Mouse (Mus musculus): ENCODE results near the gene Ucp3. TPM values are rescaled to one million over a fixed set of nuclear protein-coding genes. Genes with fewer than 3 reads are reported as not detected.
"Not testable (repeated sequence)": the region's sequence is repeated elsewhere in the genome, so short reads cannot be mapped to it uniquely, and the experiment has no call there.

Ucp3 gene
- total RNA-seq, 2 experiments from 2014 or later, result 2.0 to 2.5 TPM

GRCm38 (mm10) chr7:100470796-100471406 lies 1.9 kb upstream of the Ucp3 start:
- no peak for DNase-seq (ENCODE audit: extremely low spot score in 1 of 2, low spot score in 1 of 2)

- DNase-seq (ENCODE audit: extremely low spot score in 1 of 2, low spot score in 1 of 2), result no peak
These were observed 1.4 kb upstream of the Ucp3 start for GRCm38 (mm10) chr7:100471407-100471797.

DNA sequence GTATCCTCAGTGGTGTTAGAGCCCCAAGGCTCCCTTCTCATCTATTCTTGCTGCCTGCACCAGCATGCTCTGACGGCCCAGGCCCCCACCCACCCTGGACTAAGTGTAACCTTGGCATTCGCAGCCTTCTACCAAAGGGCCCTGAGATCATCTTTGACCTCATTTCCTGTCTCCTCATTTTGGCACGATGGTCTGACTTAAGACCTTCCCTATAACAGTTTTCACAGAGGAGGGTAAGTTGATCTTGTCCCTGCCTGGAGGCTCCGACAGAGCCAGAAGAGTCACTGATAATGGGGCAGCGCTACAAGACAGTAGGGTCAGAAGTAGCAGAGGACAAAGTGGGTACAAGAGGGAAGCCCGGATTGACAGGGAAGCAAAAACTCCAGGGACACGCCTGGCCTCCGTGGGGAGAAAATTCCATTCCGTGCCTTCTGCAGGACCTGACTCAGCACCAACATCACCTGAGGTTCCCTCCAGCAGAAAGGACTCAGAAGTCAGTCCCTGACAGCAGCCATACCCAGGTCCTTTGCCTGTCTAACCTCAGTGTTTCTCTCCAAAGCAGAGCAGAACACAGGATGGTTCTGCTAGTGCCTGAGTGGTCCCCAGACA lies 1.2 kb downstream of the Ucp3 start:
- DNase-seq (ENCODE audit: extremely low spot score in 1 of 2, low spot score in 1 of 2), result no peak

- no peak for DNase-seq (ENCODE audit: extremely low spot score in 1 of 2, low spot score in 1 of 2)
These were observed 1.9 kb downstream of the Ucp3 start for GRCm38 (mm10) chr7:100474680-100475079.

DNA sequence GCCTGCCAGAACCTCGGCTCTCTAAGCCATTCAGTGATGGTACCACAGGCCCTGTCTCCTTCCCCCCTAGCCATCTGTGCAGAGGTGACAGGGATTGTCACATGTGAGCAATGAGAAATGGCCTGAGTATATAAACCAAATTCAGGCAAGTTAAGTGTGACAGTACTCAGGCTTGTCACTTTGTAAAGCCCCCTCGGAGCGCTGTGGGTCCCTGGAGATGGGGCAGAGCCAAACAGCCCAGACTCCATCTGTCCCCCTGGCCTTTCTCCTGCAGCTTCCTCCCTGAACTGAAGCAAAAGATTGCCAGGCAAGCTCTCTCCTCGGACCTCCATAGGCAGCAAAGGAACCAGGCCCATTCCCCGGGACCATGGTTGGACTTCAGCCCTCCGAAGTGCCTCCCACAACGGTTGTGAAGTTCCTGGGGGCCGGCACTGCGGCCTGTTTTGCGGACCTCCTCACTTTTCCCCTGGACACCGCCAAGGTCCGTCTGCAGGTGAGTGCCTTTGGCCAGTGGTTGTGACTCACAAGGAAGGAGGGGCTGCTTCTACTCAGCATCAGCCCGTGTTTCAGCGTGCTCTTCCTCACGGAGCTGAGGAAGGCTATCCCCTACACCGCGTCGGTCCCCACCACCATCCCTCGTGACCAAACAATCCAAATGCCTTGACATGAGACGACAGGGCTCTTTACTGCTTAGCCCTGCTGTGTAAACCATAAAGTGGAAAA lies 6.5 kb downstream of the Ucp3 start:
- no peak for DNase-seq (ENCODE audit: extremely low spot score in 1 of 2, low spot score in 1 of 2)

DNA sequence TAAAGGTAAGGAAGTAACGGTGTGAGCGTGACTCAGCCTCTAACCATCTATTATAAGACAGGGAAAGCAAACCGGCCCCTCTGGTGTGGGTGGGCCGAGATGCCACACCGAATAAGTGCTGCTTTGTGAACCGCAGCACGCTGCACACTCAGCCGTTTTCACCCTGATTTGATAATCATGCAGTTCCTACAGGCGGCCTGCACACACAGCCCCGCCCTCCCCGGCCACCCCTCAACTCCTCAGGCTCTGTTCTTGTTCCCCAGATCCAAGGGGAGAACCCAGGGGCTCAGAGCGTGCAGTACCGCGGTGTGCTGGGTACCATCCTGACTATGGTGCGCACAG lies 7.0 kb downstream of the Ucp3 start:
- no peak for DNase-seq (ENCODE audit: extremely low spot score in 1 of 2, low spot score in 1 of 2)

GRCm38 (mm10) chr7:100480175-100480574 lies 7.4 kb downstream of the Ucp3 start:
- no peak for DNase-seq (ENCODE audit: extremely low spot score in 1 of 2, low spot score in 1 of 2)

DNA sequence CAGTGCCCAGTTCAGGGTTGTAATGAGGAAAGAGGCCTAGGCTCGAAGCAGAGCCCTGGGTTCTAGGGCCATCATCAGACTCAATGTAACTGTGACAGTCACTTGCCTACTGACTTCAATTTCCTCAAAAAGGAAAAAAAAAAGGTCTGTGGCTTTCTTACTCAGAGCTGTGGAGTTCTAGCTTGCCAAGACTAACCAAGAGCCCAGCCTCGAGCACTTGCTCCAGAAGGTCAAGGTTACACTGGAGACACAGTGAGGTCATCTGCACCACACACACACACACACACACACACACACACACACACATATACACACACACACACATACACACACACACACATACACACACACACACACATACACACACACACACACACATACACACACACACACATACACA lies 9.3 kb downstream of the Ucp3 start:
- not testable (repeated sequence) for DNase-seq (ENCODE audit: extremely low spot score in 1 of 2, low spot score in 1 of 2)

- DNase-seq (ENCODE audit: extremely low spot score in 1 of 2, low spot score in 1 of 2), result no peak
These were observed 11.7 kb downstream of the Ucp3 start for GRCm38 (mm10) chr7:100484493-100484892.

- DNase-seq (ENCODE audit: extremely low spot score in 1 of 2, low spot score in 1 of 2), result no peak
These were observed 14.5 kb downstream of the Ucp3 start for GRCm38 (mm10) chr7:100487301-100487700.

DNA sequence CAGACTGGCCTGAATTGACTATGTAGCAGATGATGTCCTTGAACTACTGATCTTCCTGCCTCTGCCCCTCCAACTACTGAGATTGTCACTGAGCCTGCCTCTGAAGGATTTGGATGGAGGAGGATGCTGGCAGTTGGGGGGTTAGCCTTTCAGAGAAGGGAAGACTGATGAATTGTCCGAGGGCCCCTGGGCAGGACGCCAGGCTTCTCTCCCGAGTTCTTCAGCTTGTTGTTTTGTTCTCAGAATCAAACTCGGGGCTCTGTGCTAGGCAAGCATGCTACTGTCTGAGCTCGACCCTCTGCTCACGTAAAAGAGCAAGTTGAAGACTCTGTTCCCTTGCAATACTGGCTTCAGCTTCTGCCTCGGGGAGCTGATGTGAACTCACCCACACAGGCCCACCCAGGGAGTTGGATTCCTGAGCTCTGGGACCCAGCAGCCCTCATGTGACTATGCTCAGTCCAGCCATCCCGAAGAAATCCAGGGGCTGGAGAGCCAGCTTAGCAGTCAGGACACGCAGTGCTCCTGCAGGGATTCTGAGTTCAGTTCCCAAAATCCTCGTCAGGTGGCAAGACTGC lies 15.8 kb downstream of the Ucp3 start:
- DNase-seq (ENCODE audit: extremely low spot score in 1 of 2, low spot score in 1 of 2), result no peak

GRCm38 (mm10) chr7:100492391-100493116 lies 19.8 kb downstream of the Ucp3 start:
- DNase-seq (ENCODE audit: extremely low spot score in 1 of 2, low spot score in 1 of 2), result no peak

DNA sequence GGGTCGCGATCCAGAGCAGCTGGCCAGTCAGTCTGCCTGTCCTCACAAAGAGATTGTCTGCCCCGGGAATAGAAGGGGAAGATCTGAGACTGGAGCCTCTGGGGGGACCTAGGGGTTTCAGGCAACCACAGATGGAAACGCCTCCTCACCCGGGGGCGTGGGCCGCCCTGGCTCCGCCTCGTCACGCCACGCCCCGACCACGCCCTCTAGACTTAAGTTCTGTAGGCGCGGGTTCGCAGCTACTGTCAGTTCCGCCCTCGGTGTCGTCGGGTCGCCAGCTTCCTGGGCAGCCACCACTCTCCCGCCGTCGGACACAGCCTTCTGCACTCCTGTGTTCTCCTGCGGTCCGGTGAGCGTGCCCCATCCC lies 20.3 kb downstream of the Ucp3 start, which contains the start of gene Ucp2:
Ucp2 (plus strand) TSS at position 221 of the 367 bp plus-strand sequence.
- DNase-seq (ENCODE audit: extremely low spot score in 1 of 2, low spot score in 1 of 2), result peak in 1 of 2 experiments; percentile 56

DNA sequence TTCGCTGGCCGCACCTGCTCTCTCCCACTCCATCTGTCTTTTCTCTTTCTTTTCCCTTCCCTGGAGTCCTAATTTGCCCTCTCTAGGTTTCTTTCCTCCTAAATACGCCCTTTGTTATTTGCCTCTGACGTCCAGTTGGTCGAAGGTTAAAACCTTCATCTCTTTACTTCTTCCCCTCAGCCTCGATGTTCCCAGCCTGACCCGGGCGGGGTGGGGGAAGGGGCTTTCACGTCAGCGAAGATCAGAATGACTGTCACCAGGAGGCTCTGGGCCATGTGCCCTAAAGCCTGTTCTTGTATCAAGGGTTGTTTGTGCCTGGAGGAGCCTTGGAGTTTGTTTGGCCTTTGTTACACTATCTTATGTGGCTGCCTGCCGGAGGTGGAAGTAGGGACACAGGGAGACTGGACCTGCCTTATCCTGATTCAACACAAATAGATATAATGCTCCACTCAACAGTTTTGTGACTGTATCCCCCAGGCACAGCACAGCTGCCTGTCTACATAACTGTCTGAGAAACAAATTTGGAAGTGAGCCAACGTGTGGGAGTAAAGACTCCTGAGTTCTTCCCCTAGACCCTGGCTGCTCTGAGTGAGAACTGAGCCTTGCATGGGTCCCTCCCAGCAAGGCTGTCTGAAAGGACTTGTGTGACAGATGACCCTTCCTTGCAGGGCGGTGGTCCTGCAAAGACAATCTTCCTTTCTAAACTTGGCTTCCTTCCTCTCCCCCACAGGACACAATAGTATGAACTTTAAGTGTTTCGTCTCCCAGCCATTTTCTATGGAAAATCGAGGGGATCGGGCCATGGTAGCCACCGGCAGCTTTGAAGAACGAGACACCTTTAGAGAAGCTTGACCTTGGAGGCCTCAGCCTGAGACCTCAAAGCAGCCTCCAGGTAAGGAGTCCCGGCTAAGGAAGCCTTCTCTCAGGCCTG lies 21.0 kb downstream of the Ucp3 start:
- DNase-seq (ENCODE audit: extremely low spot score in 1 of 2, low spot score in 1 of 2), result no peak

DNA sequence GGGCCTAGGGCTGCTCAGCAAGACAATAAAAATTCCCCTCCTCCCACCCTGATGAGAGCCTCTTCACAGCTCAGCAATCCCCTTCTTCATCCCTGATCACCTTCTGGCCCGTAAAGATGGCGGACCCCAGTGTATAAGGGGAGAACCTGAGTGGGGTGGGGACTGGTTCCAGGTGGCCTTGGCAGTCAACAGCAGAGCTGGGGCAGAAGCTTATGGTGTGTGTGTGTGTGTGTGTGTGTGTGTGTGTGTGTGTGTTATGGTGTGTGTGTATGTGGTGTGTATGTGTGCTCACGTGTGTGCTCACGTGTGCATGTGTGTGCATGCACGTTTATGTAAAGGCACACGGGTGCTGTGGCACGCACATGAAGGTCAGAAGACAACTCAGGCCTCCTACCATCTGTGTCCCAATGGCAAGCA lies 21.6 kb downstream of the Ucp3 start:
- DNase-seq (ENCODE audit: extremely low spot score in 1 of 2, low spot score in 1 of 2), result no peak

- no peak for DNase-seq (ENCODE audit: extremely low spot score in 1 of 2, low spot score in 1 of 2)
These were observed 22.3 kb downstream of the Ucp3 start for GRCm38 (mm10) chr7:100495042-100495441.

DNA sequence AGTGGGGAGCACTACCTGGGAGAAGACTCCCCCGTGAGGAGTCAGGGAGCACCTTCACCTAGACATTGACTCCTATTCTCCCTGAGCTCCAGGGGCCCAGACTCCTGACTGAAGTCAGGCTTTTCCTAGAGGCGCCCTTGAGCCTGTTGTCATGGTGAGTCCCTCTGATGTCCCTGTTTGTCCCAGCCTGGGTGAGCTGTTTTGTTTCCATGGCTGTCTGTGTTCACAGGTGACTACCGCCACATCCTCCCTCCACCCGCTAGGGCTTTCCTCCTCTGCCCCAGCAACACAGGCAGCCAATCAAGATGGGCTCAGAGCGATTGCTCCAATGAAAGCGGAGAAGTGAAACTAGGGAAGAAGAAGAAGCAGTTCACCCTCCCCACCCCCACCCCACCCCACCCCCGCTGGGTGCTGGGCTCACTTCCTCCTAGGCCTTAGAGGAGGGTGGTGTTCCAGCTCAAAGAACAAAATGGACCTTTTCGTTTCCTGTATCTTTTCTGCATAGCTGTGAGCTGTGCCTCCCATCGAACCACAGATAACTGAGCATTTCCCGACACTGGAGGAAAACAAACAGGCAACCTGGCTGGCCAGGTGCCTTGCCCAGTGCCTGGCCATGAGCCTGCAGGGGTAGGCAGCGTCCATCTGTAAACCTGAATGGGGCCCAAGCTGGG lies 22.9 kb downstream of the Ucp3 start:
- DNase-seq (ENCODE audit: extremely low spot score in 1 of 2, low spot score in 1 of 2), result peak in 1 of 2 experiments; percentile 48

DNA sequence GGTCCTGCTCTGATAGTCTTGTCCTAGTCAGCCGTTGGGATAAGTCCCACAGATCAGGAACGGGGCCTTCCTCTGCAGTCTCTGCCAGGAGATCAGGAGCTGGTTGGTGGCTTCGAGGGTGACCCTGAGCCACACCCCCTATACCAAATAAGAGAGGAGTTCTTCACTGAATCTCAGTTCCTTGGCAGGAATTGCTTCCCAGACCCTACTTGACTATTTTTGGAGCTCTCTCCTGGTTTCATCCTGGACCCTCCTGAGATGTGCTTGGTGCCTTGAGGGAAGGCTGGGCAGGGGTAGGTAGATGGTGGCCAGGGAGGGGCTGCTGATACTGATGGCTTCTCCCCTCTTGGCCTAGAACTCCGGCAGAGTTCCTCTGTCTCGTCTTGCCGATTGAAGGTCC lies 23.6 kb downstream of the Ucp3 start:
- no peak for DNase-seq (ENCODE audit: extremely low spot score in 1 of 2, low spot score in 1 of 2)

DNA sequence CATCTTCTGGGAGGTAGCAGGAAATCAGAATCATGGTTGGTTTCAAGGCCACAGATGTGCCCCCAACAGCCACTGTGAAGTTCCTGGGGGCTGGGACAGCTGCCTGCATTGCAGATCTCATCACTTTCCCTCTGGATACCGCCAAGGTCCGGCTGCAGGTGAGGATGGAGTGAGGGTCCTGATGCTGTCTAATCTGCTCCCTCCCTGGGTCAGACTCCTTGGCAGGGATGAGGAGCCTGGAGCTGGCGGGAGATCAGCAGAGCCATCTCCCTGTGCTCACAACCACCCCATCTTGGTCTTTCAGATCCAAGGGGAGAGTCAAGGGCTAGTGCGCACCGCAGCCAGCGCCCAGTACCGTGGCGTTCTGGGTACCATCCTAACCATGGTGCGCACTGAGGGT lies 24.0 kb downstream of the Ucp3 start:
- no peak for DNase-seq (ENCODE audit: extremely low spot score in 1 of 2, low spot score in 1 of 2)
